Mouse (Mus musculus): ENCODE data around the gene Ostf1.

DNA sequence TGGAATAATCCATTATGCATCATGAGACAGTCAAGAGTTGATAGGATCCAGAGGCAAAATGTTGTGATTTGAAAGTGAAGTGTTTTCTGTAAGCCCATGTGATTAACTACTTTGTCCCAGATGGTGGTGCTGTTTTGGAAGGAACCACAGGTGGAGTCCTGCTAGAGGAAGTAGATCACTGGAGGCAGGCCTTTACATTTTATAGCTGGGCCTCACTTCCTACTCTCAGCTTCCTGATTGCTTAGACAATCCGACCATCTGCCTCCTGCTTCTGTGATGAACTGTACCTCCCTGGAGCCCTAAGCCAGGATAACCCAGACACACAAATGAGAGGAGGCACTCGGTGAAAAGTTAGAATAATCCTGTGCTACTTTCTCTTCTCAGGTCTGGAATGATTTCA is 32.3 kb upstream of the Ostf1 start:
- TF ChIP-seq POLR2A (IDR thresholded peaks at IDR 0.05; ENCODE audit: control insufficient read depth, extremely low read depth, insufficient read depth, low read length, poor library complexity) = no peak
- TF ChIP-seq CTCF (IDR thresholded peaks at IDR 0.05; ENCODE audit: borderline replicate concordance, control insufficient read depth, extremely low read depth, insufficient read depth, low read length, poor library complexity) = no peak
